Mouse (Mus musculus) embryonic facial prominence, embryonic 11.5 days (tissue): ENCODE data around the gene Mybbp1a. TPM values are rescaled to one million over a fixed set of nuclear protein-coding genes. Genes with fewer than 3 reads are reported as not detected.

Source experiments
- ATAC-seq: fragments of 200-750 bp; cut with Nextera tagmentation; replicated peaks from 2 replicates; pipeline ENCODE4 v1.8.0; 2017; ENCODE audit warnings: low read depth; ENCODE audit not compliant: insufficient number of reproducible peaks, low FRiP score, low TSS enrichment
- DNase-seq: peaks from one replicate; pipeline ENCODE4 v3.0.0-alpha.2; 2015; ENCODE audit warnings: low spot score
- H3K27ac ChIP-seq: fragments of 300-500 bp; sonication (generic); replicated peaks from 2 replicates; pipeline ENCODE4 v1.5.1; 2014; ENCODE audit warnings: mild to moderate bottlenecking, low read depth, low read length, control low read depth
- H3K27me3 ChIP-seq: fragments of 300-500 bp; sonication (generic); 2 replicates; pipeline ENCODE4 v1.6.1; 2014; ENCODE audit warnings: mild to moderate bottlenecking, low read length, moderate library complexity, mixed read lengths; ENCODE audit not compliant: control insufficient read depth, insufficient read depth
- H3K36me3 ChIP-seq: fragments of 300-500 bp; sonication (generic); replicated peaks from 2 replicates; pipeline ENCODE4 v1.6.1; 2014; ENCODE audit warnings: low read depth, mild to moderate bottlenecking, low read length, moderate library complexity, mixed read lengths; ENCODE audit not compliant: control insufficient read depth, insufficient read depth
- H3K4me1 ChIP-seq: fragments of 300-500 bp; sonication (generic); 2 replicates; pipeline ENCODE4 v1.6.1; 2014; ENCODE audit warnings: low read length, mixed read lengths; ENCODE audit not compliant: control insufficient read depth, insufficient read depth
- H3K4me2 ChIP-seq: fragments of 300-500 bp; sonication (generic); 2 replicates; pipeline ENCODE4 v1.6.1; 2014; ENCODE audit warnings: low read depth, mild to moderate bottlenecking, control low read depth, low read length, moderate library complexity
- H3K4me3 ChIP-seq: fragments of 300-500 bp; sonication (generic); 2 replicates; pipeline ENCODE4 v1.5.1; 2014; ENCODE audit warnings: low read depth, low read length, control low read depth
- H3K9ac ChIP-seq: fragments of 300-500 bp; sonication (generic); replicated peaks from 2 replicates; pipeline ENCODE4 v1.6.1; 2014; ENCODE audit warnings: mild to moderate bottlenecking, control low read depth, low read length
- H3K9me3 ChIP-seq: fragments of 300-500 bp; sonication (generic); replicated peaks from 2 replicates; pipeline ENCODE4 v1.6.1; 2016; ENCODE audit warnings: mild to moderate bottlenecking, low read length, inconsistent platforms, mixed read lengths; ENCODE audit not compliant: control insufficient read depth
- WGBS: fragments of 180-500 bp; shearing (Covaris S2); extraction: QIAGEN DNeasy Blood & Tissue Kit; methylation state at CpG from one replicate; pipeline ENCODE4 v1.1.7; 2014; 5-methylcytosine and 5-hydroxymethylcytosine counted together
- polyA plus RNA-seq: library from polyadenylated mRNA; unstranded; fragments of >200 nt; fragmentation: Nextera tagmentation; extraction: Ambion mirVana; gene quantifications from 2 replicates; pipeline ENCODE4 v1.2.1, GENCODE M21; 2014

The Mybbp1a gene
- polyA plus RNA-seq, 1 experiment from 2014 or later, result 191 TPM

DNA sequence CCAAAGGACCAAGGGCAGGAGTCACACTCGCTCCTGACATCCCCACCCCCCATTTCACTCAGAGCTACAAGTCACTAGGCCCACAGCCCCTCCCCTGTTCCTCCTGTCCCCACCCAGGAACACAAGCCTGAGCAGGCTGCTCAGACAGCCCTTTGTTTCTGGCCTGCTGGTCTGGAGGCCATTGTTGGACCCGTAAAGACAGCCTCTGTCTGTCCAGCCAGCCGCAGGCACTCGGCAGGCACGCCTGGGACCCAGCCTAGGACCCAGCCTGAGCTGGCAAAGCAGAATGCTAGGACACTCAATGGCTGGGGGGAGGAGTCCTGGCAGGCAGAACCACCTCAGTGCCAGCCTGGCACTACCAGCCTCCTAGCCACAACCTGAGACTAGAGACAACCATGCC lies 14.5 kb downstream of the Mybbp1a start:
- H3K4me2 ChIP-seq, result no peak overlapping the region
- DNase-seq (no peak), ATAC-seq (peak; percentile 22; the same call in 1 of the 2 replicates)
- H3K4me3 ChIP-seq, result no peak overlapping the region
- H3K27ac ChIP-seq, result no peak overlapping the region
- H3K4me1 ChIP-seq, result no peaks in the 10 kb centered on the region
- peaks cover 4% of the 10 kb centered on the region; the same call in 1 of the 2 replicates for H3K36me3 ChIP-seq
- no peaks in the 10 kb centered on the region for H3K9me3 ChIP-seq
- H3K27me3 ChIP-seq, result no peaks in the 10 kb centered on the region
- no peak overlapping the region for H3K9ac ChIP-seq
- WGBS, result 27% methylated on average over 5 of the region's 5 CpGs

DNA sequence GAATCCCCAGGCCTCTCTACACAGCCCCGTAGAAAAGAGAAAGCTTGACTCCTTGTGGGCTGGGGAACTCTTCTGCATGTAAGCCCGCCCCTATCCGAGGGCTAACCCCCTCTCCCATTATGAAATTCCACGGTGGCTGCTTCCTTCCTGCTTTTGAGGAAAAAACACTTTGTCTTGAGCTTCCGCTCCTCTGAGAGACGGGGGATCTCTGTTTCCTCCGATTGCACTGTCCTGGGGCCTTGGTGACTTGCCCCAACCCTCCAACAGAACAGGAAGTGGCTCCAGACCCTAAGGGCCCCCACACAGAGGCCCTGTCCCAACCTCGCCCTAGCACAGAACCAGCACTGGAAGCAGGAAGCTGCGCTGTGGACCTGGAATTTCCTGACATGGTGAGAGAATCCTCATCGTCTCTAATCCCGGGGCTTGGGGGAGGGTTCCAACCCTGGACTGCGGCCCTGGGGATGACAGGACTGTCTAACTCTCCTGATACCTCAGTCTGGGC lies 16.9 kb downstream of the Mybbp1a start:
- DNase-seq, result no peak
- Histone ChIP-seq H3K27me3 (no peaks in the 10 kb centered on the region), H3K4me1 (no peaks in the 10 kb centered on the region), H3K4me3 (no peak overlapping the region), H3K9me3 (no peaks in the 10 kb centered on the region), H3K4me2 (no peak overlapping the region), H3K36me3 (no peaks in the 10 kb centered on the region), H3K27ac (no peak overlapping the region), H3K9ac (no peak overlapping the region)
- WGBS, result 44% methylated on average over 12 of the region's 12 CpGs
- ATAC-seq, result no peak

DNA sequence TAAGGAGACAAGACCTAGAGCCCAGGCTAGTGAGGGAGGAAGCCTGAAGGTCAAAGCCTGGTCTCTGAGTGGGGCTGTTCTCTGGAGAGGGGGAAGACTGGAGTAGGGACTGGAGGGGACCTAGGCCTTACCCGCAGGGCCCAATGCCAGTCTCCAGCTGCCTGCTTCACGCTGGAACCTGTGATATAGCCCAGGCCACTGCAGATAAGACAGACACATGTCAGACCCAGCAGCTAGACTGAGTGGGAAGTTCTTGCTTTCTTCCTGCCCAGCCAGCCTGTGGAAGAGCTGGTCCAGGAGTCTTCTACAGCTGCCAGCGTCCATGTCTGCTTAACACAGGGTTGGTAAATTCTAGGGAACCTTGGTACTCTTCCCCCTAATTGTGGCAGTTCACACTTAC lies 17.3 kb downstream of the Mybbp1a start:
- Histone ChIP-seq H3K9me3 (no peaks in the 10 kb centered on the region), H3K4me3 (no peak overlapping the region), H3K27me3 (no peaks in the 10 kb centered on the region), H3K9ac (no peak overlapping the region), H3K27ac (no peak overlapping the region), H3K4me2 (no peak overlapping the region), H3K36me3 (no peaks in the 10 kb centered on the region), H3K4me1 (no peaks in the 10 kb centered on the region)
- no peak for ATAC-seq
- 75% methylated on average over 3 of the region's 3 CpGs for WGBS
- no peak for DNase-seq

DNA sequence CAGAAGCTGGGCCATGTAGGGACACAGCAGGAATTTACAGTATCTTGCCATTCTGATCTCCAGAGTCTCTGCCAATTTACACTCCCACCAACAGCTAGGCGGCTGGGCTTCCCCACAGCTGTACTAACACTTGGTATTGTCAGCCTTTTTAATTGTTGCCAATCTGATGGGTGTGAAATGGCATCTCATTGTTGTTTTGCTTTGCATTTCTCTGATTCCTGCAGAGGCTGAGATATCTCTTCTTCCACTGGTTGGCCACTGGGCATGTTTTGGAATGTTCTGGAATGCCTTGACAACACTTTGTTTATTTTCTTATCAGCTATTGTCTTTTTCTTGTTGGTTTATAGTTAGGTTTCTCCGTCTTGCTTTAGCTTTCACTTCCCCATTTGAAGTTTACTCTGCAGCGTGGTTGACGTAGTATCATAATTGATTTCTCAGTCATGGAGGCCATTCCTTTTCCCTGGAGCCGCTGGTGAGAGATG lies 20.4 kb downstream of the Mybbp1a start:
- ATAC-seq (no peak), DNase-seq (no peak)
- H3K27ac ChIP-seq, result no peak overlapping the region
- H3K9ac ChIP-seq, result no peak overlapping the region
- no peaks in the 10 kb centered on the region for H3K4me1 ChIP-seq
- H3K9me3 ChIP-seq, result no peaks in the 10 kb centered on the region
- H3K36me3 ChIP-seq, result no peaks in the 10 kb centered on the region
- no peaks in the 10 kb centered on the region for H3K27me3 ChIP-seq
- WGBS, result 49% methylated on average over 5 of the region's 5 CpGs
- H3K4me2 ChIP-seq, result no peak overlapping the region
- no peak overlapping the region for H3K4me3 ChIP-seq

DNA sequence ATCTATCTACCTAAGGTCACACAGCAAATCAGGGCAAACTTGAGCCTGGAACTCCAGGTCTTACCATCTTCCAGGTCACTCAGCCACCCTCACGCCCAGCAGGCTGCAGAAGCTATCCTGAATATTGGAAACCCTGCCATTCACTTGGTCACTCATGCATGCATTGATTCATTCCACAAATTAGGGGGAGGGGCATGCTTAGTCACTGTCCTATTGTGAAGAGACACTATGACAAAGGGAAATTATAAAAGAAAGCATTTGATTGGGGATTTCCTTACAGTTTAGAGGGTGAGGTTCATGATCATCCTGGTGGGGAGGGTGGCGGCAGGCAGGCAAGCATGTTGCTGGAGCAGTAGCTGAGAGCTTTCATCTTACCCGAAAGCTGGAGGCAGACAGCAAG lies 23.7 kb downstream of the Mybbp1a start:
- Histone ChIP-seq H3K27me3 (no peaks in the 10 kb centered on the region), H3K9me3 (no peaks in the 10 kb centered on the region), H3K9ac (no peak overlapping the region), H3K4me1 (0 out of 2 replicates have a peak, but pooled peaks cover 2% of the 10 kb centered on the region), H3K36me3 (no peaks in the 10 kb centered on the region), H3K4me3 (no peak overlapping the region), H3K4me2 (no peak overlapping the region), H3K27ac (no peak overlapping the region)
- ATAC-seq (no peak), DNase-seq (no peak)
- WGBS, result 66% methylated on average over 3 of the region's 3 CpGs

DNA sequence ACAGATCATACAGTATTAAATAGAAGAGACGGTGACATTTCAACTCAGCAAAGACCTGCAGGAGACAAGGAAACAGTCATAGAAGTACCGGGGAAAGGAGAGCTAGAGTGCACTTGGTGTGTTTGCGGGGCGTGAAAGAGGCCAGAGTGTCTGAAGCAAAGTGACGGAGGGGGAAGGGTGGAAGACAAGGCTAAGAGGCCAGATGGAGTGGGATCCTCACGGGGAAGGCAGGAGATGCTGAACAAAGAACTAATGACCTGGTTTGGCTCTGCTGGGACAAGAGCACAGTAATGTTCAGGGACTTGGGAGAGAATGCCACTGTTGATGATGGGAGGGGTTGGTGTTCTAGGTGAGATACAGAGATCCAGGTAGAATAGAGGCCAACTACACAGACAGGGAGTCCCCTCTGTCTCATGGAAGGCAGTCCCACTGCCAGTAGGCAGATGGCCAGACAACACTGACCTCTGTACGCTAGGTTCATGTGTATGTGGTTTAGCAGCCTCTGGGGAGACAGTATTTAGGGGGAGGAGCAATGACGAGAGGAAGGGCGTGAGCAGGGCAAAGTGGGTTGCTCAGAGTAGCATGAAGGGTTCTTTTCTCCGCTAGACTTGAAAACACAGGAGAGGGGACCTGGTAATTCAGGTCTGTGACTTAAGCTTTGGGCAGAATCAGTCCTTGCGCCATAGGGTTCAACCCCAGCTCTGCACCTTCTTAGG lies 25.0 kb downstream of the Mybbp1a start:
- no peaks in the 10 kb centered on the region for H3K36me3 ChIP-seq
- 60% methylated on average over 11 of the region's 11 CpGs for WGBS
- H3K27me3 ChIP-seq, result no peaks in the 10 kb centered on the region
- no peak overlapping the region for H3K4me3 ChIP-seq
- no peaks in the 10 kb centered on the region for H3K9me3 ChIP-seq
- H3K4me2 ChIP-seq, result no peak overlapping the region
- no peak overlapping the region for H3K27ac ChIP-seq
- DNase-seq, result no peak
- 0 out of 2 replicates have a peak, but pooled peaks cover 2% of the 10 kb centered on the region for H3K4me1 ChIP-seq
- peak; percentile 53 for ATAC-seq
- H3K9ac ChIP-seq, result no peak overlapping the region

DNA sequence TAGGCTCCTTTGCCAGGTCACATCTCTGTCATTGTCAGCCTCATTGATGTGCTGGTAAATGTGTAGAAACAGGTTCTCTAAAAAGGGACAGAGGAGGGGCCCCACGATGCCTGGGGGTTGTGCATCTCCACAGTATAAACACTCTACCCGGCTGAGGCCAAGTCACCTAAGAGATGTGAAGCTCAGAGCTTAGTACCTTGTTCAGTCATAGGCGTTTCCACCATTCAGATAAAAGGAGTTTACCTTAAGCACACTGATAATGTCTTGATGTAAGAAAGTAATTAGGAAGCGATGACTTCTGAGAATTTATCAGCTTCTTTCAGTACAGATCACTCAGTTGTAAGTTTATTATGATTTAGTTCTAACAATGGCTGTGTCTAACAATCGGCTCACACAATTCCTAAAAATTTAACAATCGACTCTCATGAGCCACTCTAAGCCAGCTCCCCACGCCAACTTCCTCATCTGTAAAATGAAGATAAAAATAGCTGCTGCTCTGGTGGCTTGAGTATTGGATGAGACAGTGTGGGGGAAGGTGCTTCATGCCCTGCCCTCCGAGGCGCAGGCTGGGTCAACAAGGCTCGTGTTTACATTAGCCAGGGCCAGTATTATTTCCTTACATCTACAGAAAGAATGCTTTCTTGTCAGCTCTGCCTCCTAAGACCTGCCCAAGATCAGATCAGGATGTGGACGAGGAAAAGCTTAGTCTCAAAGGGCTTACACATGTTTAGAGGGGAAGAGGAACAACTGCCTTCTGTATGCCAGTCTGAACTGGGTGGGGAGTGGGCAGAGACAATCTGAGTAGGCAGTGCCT lies 25.7 kb downstream of the Mybbp1a start:
- WGBS, result 40% methylated on average over 11 of the region's 11 CpGs
- Histone ChIP-seq H3K4me2 (no peak overlapping the region), H3K9me3 (no peaks in the 10 kb centered on the region), H3K36me3 (no peaks in the 10 kb centered on the region), H3K27ac (0 out of 2 replicates have a peak overlapping the region, but pooled peaks have one; percentile 35), H3K4me3 (no peak overlapping the region), H3K9ac (no peak overlapping the region), H3K27me3 (no peaks in the 10 kb centered on the region), H3K4me1 (0 out of 2 replicates have a peak, but pooled peaks cover 2% of the 10 kb centered on the region)
- ATAC-seq (peak; percentile 19; the same call in 1 of the 2 replicates), DNase-seq (peak; percentile 42)
